Mouse (Mus musculus): ENCODE measurements around the gene Sugp1. TPM values are rescaled to one million over a fixed set of nuclear protein-coding genes. Genes with fewer than 3 reads are reported as not detected.

Gene Sugp1
- polyA plus RNA-seq, 1 experiment from 2014 or later, result 14.7 TPM

DNA sequence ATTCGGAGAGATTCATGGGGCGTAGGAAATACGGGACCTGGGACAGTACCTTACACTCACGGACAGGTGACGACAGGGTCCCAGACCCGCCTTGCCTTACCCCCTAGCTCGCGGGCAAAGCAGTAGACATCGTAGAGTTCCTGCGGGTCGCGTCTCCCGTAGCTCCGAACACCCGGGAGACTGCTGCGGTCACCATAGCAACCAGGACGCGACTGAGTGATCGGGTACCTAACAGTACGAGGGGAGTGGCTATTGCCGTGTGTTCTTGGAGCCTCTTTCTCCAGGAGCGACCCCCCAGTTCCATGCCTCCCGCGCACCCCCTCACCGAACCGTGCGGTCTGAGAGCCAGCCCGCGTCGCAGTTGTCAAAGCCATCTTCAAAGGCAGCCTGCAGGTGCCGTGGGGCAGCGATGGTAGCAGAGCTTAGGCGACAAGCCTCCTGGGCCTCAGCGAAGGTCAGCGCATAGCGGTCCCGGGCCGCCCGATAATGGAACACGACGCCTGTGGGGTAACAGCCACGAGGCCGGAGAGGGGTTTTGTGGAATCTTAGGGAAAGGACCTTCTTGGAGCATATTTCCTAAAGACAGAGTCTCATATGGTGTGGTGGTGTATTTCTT is 69.9 kb downstream of the Sugp1 start:
- H3K27me3 ChIP-seq (ENCODE audit: control insufficient read depth, insufficient read depth, low read depth, low read length), result peaks cover 60% of the 10 kb centered on the region
- no peak overlapping the region for H3K4me2 ChIP-seq (ENCODE audit: low read depth, low read length)
- no peak overlapping the region for H3K9ac ChIP-seq (ENCODE audit: low read depth, low read length)
- WGBS (ENCODE audit: insufficient replicate concordance), result 9% methylated on average over 43 of the region's 43 CpGs
- no peak overlapping the region for H3K27ac ChIP-seq (ENCODE audit: low read length)
- no peaks in the 10 kb centered on the region for H3K36me3 ChIP-seq (ENCODE audit: control insufficient read depth, insufficient read depth)
- H3K9me3 ChIP-seq (replicated peaks; ENCODE audit: control insufficient read depth, low read length), result no peaks in the 10 kb centered on the region
- H3K4me3 ChIP-seq (ENCODE audit: low read depth, low read length), result no peak overlapping the region
- ATAC-seq (ENCODE audit: low read depth), result no peak
- H3K4me1 ChIP-seq (ENCODE audit: control insufficient read depth, low read depth, low read length), result no peaks in the 10 kb centered on the region

DNA sequence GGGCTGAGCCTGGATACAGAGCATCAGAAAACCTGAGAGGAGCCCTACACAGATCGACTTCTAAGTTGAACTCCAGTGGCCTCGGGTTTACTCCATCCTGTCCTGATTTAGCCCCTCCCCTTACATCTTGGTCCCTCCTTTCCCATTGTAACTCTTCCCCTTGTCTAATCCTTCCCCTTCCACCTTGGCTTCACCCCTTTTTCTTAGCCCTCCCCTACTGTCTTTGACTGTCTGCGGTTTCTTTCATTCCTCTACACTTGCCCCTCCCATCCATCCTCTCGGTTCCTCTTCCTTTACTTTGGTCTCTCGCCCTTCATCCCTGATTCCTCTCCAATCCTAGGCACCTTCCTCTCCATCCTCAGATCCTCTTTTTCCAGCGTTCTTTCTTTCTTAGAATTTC is 71.9 kb downstream of the Sugp1 start:
- ATAC-seq (ENCODE audit: low read depth), result no peak
- H3K4me3 ChIP-seq (ENCODE audit: low read depth, low read length), result no peak overlapping the region
- no peak overlapping the region for H3K4me2 ChIP-seq (ENCODE audit: low read depth, low read length)
- H3K9me3 ChIP-seq (replicated peaks; ENCODE audit: control insufficient read depth, low read length), result no peaks in the 10 kb centered on the region
- 15% methylated on average over 6 of the region's 6 CpGs for WGBS (ENCODE audit: insufficient replicate concordance)
- no peak overlapping the region for H3K9ac ChIP-seq (ENCODE audit: low read depth, low read length)
- H3K36me3 ChIP-seq (ENCODE audit: control insufficient read depth, insufficient read depth), result no peaks in the 10 kb centered on the region
- H3K4me1 ChIP-seq (ENCODE audit: control insufficient read depth, low read depth, low read length), result no peaks in the 10 kb centered on the region
- H3K27ac ChIP-seq (ENCODE audit: low read length), result no peak overlapping the region
- H3K27me3 ChIP-seq (ENCODE audit: control insufficient read depth, insufficient read depth, low read depth, low read length), result peaks cover 80% of the 10 kb centered on the region

GRCm38 (mm10) chr8:70114892-70115291 is 72.3 kb downstream of the Sugp1 start:
- no peak overlapping the region for H3K4me2 ChIP-seq (ENCODE audit: low read depth, low read length)
- H3K36me3 ChIP-seq (ENCODE audit: control insufficient read depth, insufficient read depth), result no peaks in the 10 kb centered on the region
- H3K27ac ChIP-seq (ENCODE audit: low read length), result no peak overlapping the region
- WGBS (ENCODE audit: insufficient replicate concordance), result 54% methylated on average over 13 of the region's 13 CpGs
- no peaks in the 10 kb centered on the region for H3K4me1 ChIP-seq (ENCODE audit: control insufficient read depth, low read depth, low read length)
- no peak overlapping the region for H3K4me3 ChIP-seq (ENCODE audit: low read depth, low read length)
- no peak for ATAC-seq (ENCODE audit: low read depth)
- no peaks in the 10 kb centered on the region for H3K9me3 ChIP-seq (replicated peaks; ENCODE audit: control insufficient read depth, low read length)
- peaks cover 84% of the 10 kb centered on the region for H3K27me3 ChIP-seq (ENCODE audit: control insufficient read depth, insufficient read depth, low read depth, low read length)
- H3K9ac ChIP-seq (ENCODE audit: low read depth, low read length), result no peak overlapping the region

DNA sequence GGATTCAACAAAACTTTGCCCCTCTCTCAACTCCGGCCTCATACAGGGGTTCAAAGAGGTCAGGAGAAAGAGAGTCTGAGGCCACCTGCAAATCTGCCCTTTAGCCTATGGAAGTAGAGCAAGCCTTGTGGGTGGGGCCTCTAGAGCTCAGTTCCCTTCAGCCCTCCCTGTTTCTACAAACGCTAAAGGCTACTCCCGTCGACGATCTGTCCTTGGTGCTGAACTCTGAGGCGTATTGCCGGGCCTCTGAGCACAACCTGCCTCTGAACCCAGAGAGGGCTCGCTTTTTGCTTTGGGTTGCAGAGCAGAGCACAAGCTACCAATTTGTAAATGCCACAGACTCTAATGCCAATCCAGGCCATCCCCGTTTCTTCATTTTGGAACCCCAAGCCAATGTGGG is 75.0 kb downstream of the Sugp1 start:
- H3K36me3 ChIP-seq (ENCODE audit: control insufficient read depth, insufficient read depth), result no peaks in the 10 kb centered on the region
- H3K9ac ChIP-seq (ENCODE audit: low read depth, low read length), result no peak overlapping the region
- H3K4me3 ChIP-seq (ENCODE audit: low read depth, low read length), result no peak overlapping the region
- H3K4me1 ChIP-seq (ENCODE audit: control insufficient read depth, low read depth, low read length), result no peaks in the 10 kb centered on the region
- H3K4me2 ChIP-seq (ENCODE audit: low read depth, low read length), result no peak overlapping the region
- H3K27ac ChIP-seq (ENCODE audit: low read length), result no peak overlapping the region
- H3K27me3 ChIP-seq (ENCODE audit: control insufficient read depth, insufficient read depth, low read depth, low read length), result peaks cover 84% of the 10 kb centered on the region
- 6% methylated on average over 9 of the region's 9 CpGs for WGBS (ENCODE audit: insufficient replicate concordance)
- H3K9me3 ChIP-seq (replicated peaks; ENCODE audit: control insufficient read depth, low read length), result no peaks in the 10 kb centered on the region
- no peak for ATAC-seq (ENCODE audit: low read depth)

DNA sequence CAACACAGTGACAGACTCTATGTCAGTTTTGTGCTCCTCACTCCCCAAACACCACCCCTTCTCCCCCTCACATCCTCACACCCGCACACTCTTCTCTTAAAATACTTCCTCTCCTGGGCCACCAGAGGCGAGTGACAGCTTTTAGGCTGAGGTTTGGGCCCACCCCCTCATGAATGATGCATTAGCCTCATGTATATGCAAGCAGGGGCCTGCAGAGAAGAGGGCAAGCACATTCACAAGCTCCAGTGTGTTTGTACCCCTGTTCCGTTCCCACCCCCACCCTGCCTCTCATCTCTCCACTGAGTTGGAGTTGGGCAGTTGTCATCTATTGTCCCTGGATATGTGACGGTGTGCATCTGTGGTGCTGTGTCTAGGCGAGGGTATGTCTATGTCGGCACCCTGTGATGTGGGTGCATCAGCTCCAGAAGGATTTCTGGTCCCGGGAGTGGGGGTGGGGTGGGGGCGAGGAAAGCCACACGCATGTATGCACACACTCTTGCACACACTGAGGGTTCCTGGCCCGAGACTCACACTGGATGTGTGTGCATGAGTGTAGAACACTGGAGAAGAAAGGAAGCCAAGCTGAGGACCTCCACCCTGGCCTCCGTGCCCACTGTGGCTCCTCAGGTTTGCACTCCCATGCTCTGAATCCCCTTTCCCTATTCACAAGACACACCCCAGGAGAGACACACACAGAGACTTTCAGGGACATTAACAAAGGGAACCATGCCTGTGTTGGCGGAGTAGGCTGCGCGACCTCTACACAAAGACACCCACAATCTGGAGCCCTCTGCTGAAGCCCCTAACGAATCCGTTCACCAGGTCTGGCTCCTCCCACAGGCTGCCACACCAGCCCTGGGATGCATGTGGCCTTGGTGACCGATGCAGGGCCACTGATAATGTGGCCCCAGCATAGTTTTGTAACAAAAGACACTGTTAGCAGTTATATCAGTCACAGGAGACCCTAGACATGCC is 76.4 kb downstream of the Sugp1 start:
- H3K27me3 ChIP-seq (ENCODE audit: control insufficient read depth, insufficient read depth, low read depth, low read length), result peaks cover 77% of the 10 kb centered on the region
- WGBS (ENCODE audit: insufficient replicate concordance), result 10% methylated on average over 17 of the region's 17 CpGs
- H3K4me2 ChIP-seq (ENCODE audit: low read depth, low read length), result no peak overlapping the region
- ATAC-seq (ENCODE audit: low read depth), result no peak
- H3K4me3 ChIP-seq (ENCODE audit: low read depth, low read length), result no peak overlapping the region
- no peak overlapping the region for H3K27ac ChIP-seq (ENCODE audit: low read length)
- H3K9me3 ChIP-seq (replicated peaks; ENCODE audit: control insufficient read depth, low read length), result no peaks in the 10 kb centered on the region
- H3K36me3 ChIP-seq (ENCODE audit: control insufficient read depth, insufficient read depth), result no peaks in the 10 kb centered on the region
- no peak overlapping the region for H3K9ac ChIP-seq (ENCODE audit: low read depth, low read length)
- H3K4me1 ChIP-seq (ENCODE audit: control insufficient read depth, low read depth, low read length), result no peaks in the 10 kb centered on the region

DNA sequence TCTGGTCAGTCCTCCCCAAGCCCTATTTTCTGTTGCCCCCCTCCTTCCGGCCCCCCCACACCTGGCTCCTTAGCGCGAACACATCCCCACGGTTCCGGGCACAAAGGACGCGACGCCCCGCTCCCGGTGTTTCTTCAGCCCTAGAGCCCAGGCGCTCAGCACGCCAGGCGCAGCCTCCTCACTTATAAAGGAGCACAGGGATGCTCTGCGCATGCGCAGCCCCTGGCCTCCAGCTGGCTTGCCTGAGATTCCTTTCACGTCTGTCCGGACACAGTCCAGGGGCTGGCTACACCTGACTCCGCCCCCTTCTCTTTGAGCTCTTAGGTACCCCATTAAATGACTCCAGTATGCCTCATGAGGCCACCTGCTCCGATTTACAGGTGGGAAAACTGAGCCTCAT is 78.1 kb downstream of the Sugp1 start, which contains the start of gene Ncan:
TSS of gene Ncan (minus strand) at position 207 of the 400 bp plus-strand sequence.
- Histone ChIP-seq H3K27me3 (ENCODE audit: control insufficient read depth, insufficient read depth, low read depth, low read length) (peaks cover 67% of the 10 kb centered on the region), H3K4me2 (ENCODE audit: low read depth, low read length) (no peak within 1 kb of the TSS), H3K27ac (ENCODE audit: low read length) (no peak within 1 kb of the TSS), H3K4me3 (ENCODE audit: low read depth, low read length) (no peak within 1 kb of the TSS), H3K4me1 (ENCODE audit: control insufficient read depth, low read depth, low read length) (no peaks in the 10 kb centered on the region), H3K9ac (ENCODE audit: low read depth, low read length) (no peak within 1 kb of the TSS), H3K36me3 (ENCODE audit: control insufficient read depth, insufficient read depth) (no peaks in the 10 kb centered on the region), H3K9me3 (replicated peaks; ENCODE audit: control insufficient read depth, low read length) (no peaks in the 10 kb centered on the region)
- WGBS (ENCODE audit: insufficient replicate concordance), result 2% methylated on average over 19 of the region's 19 CpGs
- ATAC-seq (ENCODE audit: low read depth), result no peak

Small RNA genes lying within 50 kb of the gene (microRNA-seq; reads per million reads assigned to microRNA genes)
- gene Mir7066, result not detected

Other genes with a start within 250 kb of the Sugp1 start
- gene Gmip, start 234.1 kb upstream of the Sugp1 start, polyA plus RNA-seq (2015; fragmentation: Nextera tagmentation; extraction: Ambion mirVana), result 5.0 and 7.0 TPM in 2 replicates
- gene Lpar2, start 220.4 kb upstream of the Sugp1 start, polyA plus RNA-seq (2015; fragmentation: Nextera tagmentation; extraction: Ambion mirVana), result 0.05 and 0.07 TPM in 2 replicates
- gene Pbx4, start 210.3 kb upstream of the Sugp1 start, polyA plus RNA-seq (2015; fragmentation: Nextera tagmentation; extraction: Ambion mirVana), result 1.8 and 2.0 TPM in 2 replicates
- gene Cilp2, start 155.1 kb upstream of the Sugp1 start, polyA plus RNA-seq (2015; fragmentation: Nextera tagmentation; extraction: Ambion mirVana), result not detected in 2 replicates
- 1.1 and 1.6 TPM in 2 replicates for gene Tssk6, start 140.6 kb upstream of the Sugp1 start, polyA plus RNA-seq (2015; fragmentation: Nextera tagmentation; extraction: Ambion mirVana)
- gene Ndufa13, start 140.3 kb upstream of the Sugp1 start, polyA plus RNA-seq (2015; fragmentation: Nextera tagmentation; extraction: Ambion mirVana), result 103 and 104 TPM in 2 replicates
- 0.63 and 0.77 TPM in 2 replicates for gene Yjefn3, start 140.1 kb upstream of the Sugp1 start, polyA plus RNA-seq (2015; fragmentation: Nextera tagmentation; extraction: Ambion mirVana)
- 17.2 and 18.9 TPM in 2 replicates for gene Gatad2a, start 46.4 kb upstream of the Sugp1 start, polyA plus RNA-seq (2015; fragmentation: Nextera tagmentation; extraction: Ambion mirVana)
- 21.7 and 22.6 TPM in 2 replicates for gene Mau2, start 79 bp upstream of the Sugp1 start, polyA plus RNA-seq (2015; fragmentation: Nextera tagmentation; extraction: Ambion mirVana)
- gene Tm6sf2, start 30.1 kb downstream of the Sugp1 start, polyA plus RNA-seq (2015; fragmentation: Nextera tagmentation; extraction: Ambion mirVana), result 1.8 and 3.0 TPM in 2 replicates
- gene Hapln4, start 40.6 kb downstream of the Sugp1 start, polyA plus RNA-seq (2015; fragmentation: Nextera tagmentation; extraction: Ambion mirVana), result 0.04 TPM in 1 of 2 replicates, not detected in the other
- 0.04 TPM in 1 of 2 replicates, not detected in the other for gene Ncan, start 78.1 kb downstream of the Sugp1 start, polyA plus RNA-seq (2015; fragmentation: Nextera tagmentation; extraction: Ambion mirVana)
- gene Nr2c2ap, start 88.5 kb downstream of the Sugp1 start, polyA plus RNA-seq (2015; fragmentation: Nextera tagmentation; extraction: Ambion mirVana), result 12.6 and 13.2 TPM in 2 replicates
- gene Rfxank, start 96.3 kb downstream of the Sugp1 start, polyA plus RNA-seq (2015; fragmentation: Nextera tagmentation; extraction: Ambion mirVana), result 7.4 TPM in 2 replicates
- 21.4 and 23.4 TPM in 2 replicates for gene Borcs8, start 96.7 kb downstream of the Sugp1 start, polyA plus RNA-seq (2015; fragmentation: Nextera tagmentation; extraction: Ambion mirVana)
- not detected in 2 replicates for gene Mef2b, start 96.9 kb downstream of the Sugp1 start, polyA plus RNA-seq (2015; fragmentation: Nextera tagmentation; extraction: Ambion mirVana)
- 26.8 and 28.4 TPM in 2 replicates for gene Tmem161a, start 129.5 kb downstream of the Sugp1 start, polyA plus RNA-seq (2015; fragmentation: Nextera tagmentation; extraction: Ambion mirVana)
- 8.4 and 12.0 TPM in 2 replicates for gene Slc25a42, start 169.5 kb downstream of the Sugp1 start, polyA plus RNA-seq (2015; fragmentation: Nextera tagmentation; extraction: Ambion mirVana)
- gene Sugp2, start 191.4 kb downstream of the Sugp1 start, polyA plus RNA-seq (2015; fragmentation: Nextera tagmentation; extraction: Ambion mirVana), result 10.8 and 11.9 TPM in 2 replicates
- gene Armc6, start 191.7 kb downstream of the Sugp1 start, polyA plus RNA-seq (2015; fragmentation: Nextera tagmentation; extraction: Ambion mirVana), result 12.1 and 12.7 TPM in 2 replicates
- gene Homer3, start 240.0 kb downstream of the Sugp1 start, polyA plus RNA-seq (2015; fragmentation: Nextera tagmentation; extraction: Ambion mirVana), result 3.7 and 4.7 TPM in 2 replicates

All from liver, embryonic 16.5 days (tissue).